Mouse (Mus musculus) brown adipose tissue, adult 24 weeks (tissue): Measurements from ENCODE around the gene Adh1. TPM values are rescaled to one million over a fixed set of nuclear protein-coding genes. Genes with fewer than 3 reads are reported as not detected.

Source experiments
- H3K27ac ChIP-seq: fragments of 200-500 bp; replicated peaks from 2 replicates; pipeline ENCODE4 v1.5.1; 2012; ENCODE audit warnings: low read depth, mild to moderate bottlenecking, low read length
- H3K4me1 ChIP-seq: fragments of 200-500 bp; 2 replicates; pipeline ENCODE4 v1.6.1; 2012; ENCODE audit warnings: low read length, mixed read lengths; ENCODE audit not compliant: control insufficient read depth, insufficient read depth, insufficient read length
- H3K4me3 ChIP-seq: fragments of 200-500 bp; 2 replicates; pipeline ENCODE4 v1.5.1; 2012; ENCODE audit warnings: low read depth, mild to moderate bottlenecking, low read length, moderate library complexity; ENCODE audit not compliant: insufficient read depth
- polyA plus RNA-seq: library from polyadenylated mRNA; stranded (reverse); fragments of >200 nt; gene quantifications from 2 replicates; pipeline ENCODE4 v1.2.4, GENCODE M21; 2012; ENCODE audit not compliant: missing spikeins, insufficient read depth, insufficient read length

Gene Adh1
- polyA plus RNA-seq, 1 experiment, result 171 TPM

DNA sequence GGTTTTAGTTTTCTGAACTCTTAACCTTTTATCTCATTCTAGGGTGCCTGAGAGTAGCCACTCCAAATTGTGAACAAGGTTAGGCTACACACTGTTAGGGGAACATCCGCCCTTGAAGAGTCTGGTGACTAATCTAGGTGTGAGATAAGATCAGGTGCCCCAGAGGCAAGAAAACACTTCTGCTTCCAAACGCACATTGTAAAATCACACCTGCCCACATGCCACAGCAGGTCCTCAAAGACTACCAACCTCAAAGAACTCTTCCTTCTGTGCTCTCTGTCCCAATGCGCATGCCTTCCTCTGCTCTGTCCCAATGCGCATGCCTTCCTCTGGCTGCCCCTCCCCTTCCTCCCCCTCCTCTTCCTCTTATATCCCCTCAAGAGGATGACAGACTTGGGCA lies 73.5 kb downstream of the Adh1 start:
- Histone ChIP-seq H3K4me3 (no peak overlapping the region), H3K4me1 (no peaks in the 10 kb centered on the region), H3K27ac (no peak overlapping the region)

DNA sequence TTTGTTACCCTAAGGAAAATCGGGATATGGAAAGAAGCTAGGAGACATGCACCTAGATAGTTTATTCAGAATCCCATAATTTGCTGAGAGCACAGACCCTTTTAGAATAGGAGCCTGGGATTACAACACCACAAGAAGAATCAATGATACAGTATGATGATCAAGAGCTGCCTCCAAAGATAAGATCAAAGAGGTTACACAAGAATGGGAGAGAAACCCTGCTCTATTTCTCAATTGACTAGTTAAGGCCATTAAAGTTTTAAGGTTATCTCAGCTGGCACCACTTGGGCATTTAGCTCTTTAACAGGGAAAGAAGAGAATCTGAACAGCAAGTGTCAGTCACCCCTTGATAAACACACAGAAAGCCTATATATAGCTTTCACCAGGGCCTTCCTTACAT lies 74.8 kb downstream of the Adh1 start:
- no peaks in the 10 kb centered on the region for H3K4me1 ChIP-seq
- no peak overlapping the region for H3K4me3 ChIP-seq
- no peak overlapping the region for H3K27ac ChIP-seq

DNA sequence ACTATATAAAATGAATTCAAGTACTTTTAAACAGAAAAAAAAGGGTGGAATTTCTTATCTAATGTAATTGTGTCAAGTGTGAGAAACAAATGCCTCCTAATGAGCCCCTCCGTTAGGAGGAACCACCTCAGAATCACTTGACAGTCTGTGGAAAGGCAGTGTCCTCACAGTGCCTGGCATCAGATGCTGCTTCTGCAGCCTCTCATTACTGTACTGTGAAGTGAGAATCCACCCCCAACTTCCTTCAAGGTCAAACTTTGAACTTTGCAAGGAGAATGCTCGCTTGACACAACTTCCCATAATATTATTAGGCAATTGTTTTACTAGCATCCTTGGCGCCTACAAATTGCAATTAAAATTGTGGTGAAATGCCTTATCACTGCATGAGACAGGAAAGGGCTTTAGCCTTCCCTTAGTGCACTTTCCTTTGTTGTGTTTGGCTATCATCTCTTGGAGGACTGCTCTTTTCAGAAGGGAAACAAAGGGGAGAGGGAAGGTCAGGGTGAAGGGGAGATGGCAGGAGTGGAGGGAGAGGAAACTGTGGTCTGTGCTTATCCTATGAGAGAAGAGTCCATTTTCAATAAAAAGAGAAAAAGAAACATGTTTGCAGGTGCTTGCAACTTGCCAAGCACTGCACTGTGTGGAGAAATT lies 75.4 kb downstream of the Adh1 start:
- no peak overlapping the region for H3K27ac ChIP-seq
- no peaks in the 10 kb centered on the region for H3K4me1 ChIP-seq
- no peak overlapping the region for H3K4me3 ChIP-seq

Other genes with a start within 250 kb of the Adh1 start
- gene 1110002E22Rik, start 195.9 kb upstream of the Adh1 start, polyA plus RNA-seq, result 0.71 and 0.75 TPM in 2 replicates
- gene Gm5105, start 193.6 kb upstream of the Adh1 start, polyA plus RNA-seq, result not detected in 2 replicates
- 3.3 and 5.9 TPM in 2 replicates for gene Trmt10a, start 117.5 kb upstream of the Adh1 start, polyA plus RNA-seq
- gene Mttp, start 116.0 kb upstream of the Adh1 start, polyA plus RNA-seq, result 1.6 and 3.2 TPM in 2 replicates
- not detected in 2 replicates for gene 4930579F01Rik, start 67.2 kb upstream of the Adh1 start, polyA plus RNA-seq
- 0.83 and 1.2 TPM in 2 replicates for gene Adh7, start 43.2 kb upstream of the Adh1 start, polyA plus RNA-seq
- not detected in 2 replicates for gene Adh6a, start 52.3 kb downstream of the Adh1 start, polyA plus RNA-seq
- 1.1 and 2.4 TPM in 2 replicates for gene Adh6b, start 80.8 kb downstream of the Adh1 start, polyA plus RNA-seq
- gene Adh4, start 154.5 kb downstream of the Adh1 start, polyA plus RNA-seq, result 2.5 TPM in 2 replicates
- 120 and 135 TPM in 2 replicates for gene Adh5, start 182.1 kb downstream of the Adh1 start, polyA plus RNA-seq
- gene Metap1, start 228.5 kb downstream of the Adh1 start, polyA plus RNA-seq, result 21.0 and 21.7 TPM in 2 replicates